In the genomic region with DNA sequence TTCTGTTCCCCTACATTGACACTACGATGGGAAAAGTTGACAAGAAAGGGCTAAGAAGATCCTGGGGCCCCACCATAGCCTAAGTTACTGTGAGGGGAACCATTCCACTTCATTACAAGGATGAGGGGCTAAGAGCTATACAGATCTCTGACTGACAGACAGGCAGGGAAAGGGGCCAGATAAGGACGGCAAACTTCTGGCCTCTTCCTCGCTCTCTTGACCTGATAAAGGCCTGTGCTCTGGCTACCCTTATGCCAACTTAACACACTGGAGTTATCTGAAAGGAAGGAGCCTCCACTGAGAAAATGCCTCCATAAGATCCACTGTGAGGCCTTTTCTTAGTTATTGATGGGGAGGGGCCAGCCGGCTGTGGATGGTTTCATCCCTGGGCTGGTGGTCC, we compare ENCODE assay signal across 23 mouse cellular contexts. TPM values are rescaled to one million over a fixed set of nuclear protein-coding genes. Genes with fewer than 3 reads are reported as not detected.
DNase-seq lines count a peak whose midpoint lies in the region; ATAC-seq and TF ChIP-seq lines count a peak whose summit lies in the region.
"Had no signal": no experiment of that assay in that cellular context is flagged by ENCODE, and none has a peak within 500 bp of the region (broad histone marks: within the 10 kb centered on the region; RNA-seq: fewer than 3 reads in every experiment).

No protein-coding gene starts in this region.

- H3K4me1 ChIP-seq in MEL (ENCODE audit: control insufficient read depth in 1 of 2, insufficient read depth in 2 of 2, low read length in 2 of 2) = peaks cover 10 to 42% of the 10 kb centered on the region in 2 experiments
- H3K4me1 ChIP-seq in liver, embryonic 11.5 days (replicated peaks; ENCODE audit: control insufficient read depth, insufficient read depth, low read length) = peaks cover 46% of the 10 kb centered on the region
- peaks cover 59% of the 10 kb centered on the region for H3K4me1 ChIP-seq in liver, postnatal 0 days (ENCODE audit: insufficient read depth)
- H3K4me1 ChIP-seq: heart, embryonic 15.5 days; hindbrain, embryonic 13.5 days; limb, embryonic 10.5 days; neural tube, embryonic 12.5 days had no signal

- no peak for TF ChIP-seq CTCF in gastrocnemius, adult 2 months (IDR thresholded peaks at IDR 0.05)
- TF ChIP-seq CTCF in MEL (IDR thresholded peaks at IDR 0.05 in 2 of 3, conservative IDR thresholded peaks at IDR 0.05 in 1 of 3; ENCODE audit: control insufficient read depth in 1 of 3, insufficient read depth in 1 of 3, low read depth in 2 of 3, low read length in 3 of 3, poor library complexity in 1 of 3, severe bottlenecking in 1 of 3) = no peak
- no peak for TF ChIP-seq CTCF in liver, postnatal 0 days (IDR thresholded peaks at IDR 0.05; ENCODE audit: low read depth)

- H3K4me2 ChIP-seq in liver, embryonic 11.5 days = peak overlapping the region; percentile 18; the same call in 1 of the 2 replicates
- peak overlapping the region; percentile 0; the same call in 1 of the 2 replicates for H3K4me2 ChIP-seq in liver, postnatal 0 days (ENCODE audit: low read depth, low read length)
- H3K4me2 ChIP-seq: heart, embryonic 15.5 days; hindbrain, embryonic 13.5 days; neural tube, embryonic 12.5 days; stomach, embryonic 15.5 days had no signal

- DNase-seq in gastrocnemius, adult 2 months = no peak
- DNase-seq in gastrocnemius, postnatal 10 days = no peak
- DNase-seq in MEL (ENCODE audit: low read depth, low spot score) = peak; percentile 32
- no peak for DNase-seq in liver, embryonic 11.5 days (ENCODE audit: low spot score)
- DNase-seq in liver, postnatal 0 days = no peak
- DNase-seq in left cerebral cortex, adult 9 months (ENCODE audit: low spot score in 2 of 2) = no peak
- DNase-seq in B cell, adult 2 months = no peak
- DNase-seq in adrenal gland, postnatal 4 days (ENCODE audit: low spot score in 2 of 2) = no peak
- DNase-seq: adrenal gland, postnatal 36 days; cerebellum, adult 18-20 months; cerebellum, postnatal 36 days; kidney, adult 2 months; lung, postnatal 14 days; midbrain, embryonic 14.5 days; right cerebral cortex, postnatal 14 days had no signal

- H3K36me3 ChIP-seq in MEL (ENCODE audit: control insufficient read depth in 1 of 2, insufficient read depth in 2 of 2, low read length in 2 of 2) = peaks cover 0 to 28% of the 10 kb centered on the region in 2 experiments; a peak in 2 of 4 replicates
- H3K36me3 ChIP-seq in liver, embryonic 11.5 days (ENCODE audit: control insufficient read depth, insufficient read depth, low read length) = no peaks in the 10 kb centered on the region
- no peaks in the 10 kb centered on the region for H3K36me3 ChIP-seq in liver, postnatal 0 days (replicated peaks; ENCODE audit: insufficient read depth, low read length)
- H3K36me3 ChIP-seq: heart, embryonic 15.5 days; hindbrain, embryonic 13.5 days; limb, embryonic 10.5 days; neural tube, embryonic 12.5 days; stomach, embryonic 15.5 days had no signal

- H3K27me3 ChIP-seq in MEL (ENCODE audit: control insufficient read depth in 1 of 2, insufficient read depth in 2 of 2, low read length in 2 of 2) = no peaks in the 10 kb centered on the region
- no peaks in the 10 kb centered on the region for H3K27me3 ChIP-seq in liver, embryonic 11.5 days (replicated peaks; ENCODE audit: control insufficient read depth, insufficient read depth, low read length)
- H3K27me3 ChIP-seq in liver, postnatal 0 days (ENCODE audit: insufficient read depth, low read length) = no peaks in the 10 kb centered on the region
- H3K27me3 ChIP-seq: heart, embryonic 15.5 days; hindbrain, embryonic 13.5 days; megakaryocyte, embryonic 14.5 days; neural tube, embryonic 12.5 days; stomach, embryonic 15.5 days had no signal

- TF ChIP-seq POLR2A in MEL (IDR thresholded peaks at IDR 0.05; ENCODE audit: control insufficient read depth in 1 of 2, insufficient read depth in 1 of 2, low read depth in 1 of 2, low read length in 2 of 2, poor library complexity in 1 of 2) = no peak

- intact Hi-C loops in gastrocnemius, adult 2 months (cut with DNase I) = no loop called here

- no peaks in the 10 kb centered on the region for H3K79me2 ChIP-seq in MEL (ENCODE audit: control insufficient read depth, insufficient read depth, low read length, poor library complexity)

- WGBS in liver, embryonic 11.5 days = 30% methylated on average over 4 of the region's 4 CpGs
- whole genome bisulfite sequencing in liver, postnatal 0 days (ENCODE audit: insufficient replicate concordance) = 50% methylated on average over 4 of the region's 4 CpGs

- H3K4me3 ChIP-seq in gastrocnemius, adult 2 months = no peak overlapping the region
- H3K4me3 ChIP-seq in MEL (ENCODE audit: control insufficient read depth in 1 of 2, insufficient read depth in 1 of 2, low read depth in 2 of 2, low read length in 2 of 2) = peak overlapping the region in 1 of 2 experiments; percentile 53; a peak in 1 of 4 replicates
- no peak overlapping the region for H3K4me3 ChIP-seq in liver, embryonic 11.5 days (ENCODE audit: low read depth, low read length)
- no peak overlapping the region for H3K4me3 ChIP-seq in liver, postnatal 0 days (ENCODE audit: low read depth, low read length)
- H3K4me3 ChIP-seq: heart, embryonic 15.5 days; hindbrain, embryonic 13.5 days; limb, embryonic 10.5 days; neural tube, embryonic 12.5 days; stomach, embryonic 15.5 days had no signal

- 0 out of 4 replicates have a peak, but pooled peaks of 1 of the 2 experiments have one; percentile 2 for TF ChIP-seq EP300 in MEL (IDR thresholded peaks at IDR 0.05; ENCODE audit: low read depth in 1 of 2, low read length in 2 of 2)
- TF ChIP-seq EP300 in liver, postnatal 0 days (IDR thresholded peaks at IDR 0.05; ENCODE audit: low read depth) = peak; percentile 59; the same call in 1 of the 2 replicates

- no peaks in the 10 kb centered on the region for H3K9me3 ChIP-seq in MEL (replicated peaks; ENCODE audit: insufficient read depth, low read length)
- no peaks in the 10 kb centered on the region for H3K9me3 ChIP-seq in liver, embryonic 11.5 days (ENCODE audit: control insufficient read depth, low read length)
- H3K9me3 ChIP-seq in liver, postnatal 0 days (ENCODE audit: low read length) = no peaks in the 10 kb centered on the region
- H3K9me3 ChIP-seq: heart, embryonic 15.5 days; hindbrain, embryonic 13.5 days; limb, embryonic 10.5 days; neural tube, embryonic 12.5 days; stomach, embryonic 15.5 days had no signal

- ATAC-seq in liver, embryonic 11.5 days (replicated peaks; ENCODE audit: low FRiP score) = peak; percentile 86
- ATAC-seq in liver, postnatal 0 days = 0 out of 2 replicates have a peak, but pooled peaks have one; percentile 14
- ATAC-seq: forebrain, embryonic 16.5 days had no signal

- peak overlapping the region; percentile 50; the same call in 1 of the 2 replicates for H3K27ac ChIP-seq in gastrocnemius, adult 2 months
- peak overlapping the region; percentile 15 for H3K27ac ChIP-seq in MEL (ENCODE audit: control insufficient read depth, low read depth, low read length)
- H3K27ac ChIP-seq in liver, embryonic 11.5 days (ENCODE audit: low read depth, low read length) = peak overlapping the region; percentile 76
- peak overlapping the region; percentile 79 for H3K27ac ChIP-seq in liver, postnatal 0 days (ENCODE audit: low read depth)
- H3K27ac ChIP-seq: heart, embryonic 15.5 days; hindbrain, embryonic 13.5 days; kidney, postnatal 0 days; limb, embryonic 10.5 days; neural tube, embryonic 12.5 days had no signal

- TF ChIP-seq RAD21 in MEL (IDR thresholded peaks at IDR 0.05; ENCODE audit: low read depth, low read length) = no peak

- H3K9ac ChIP-seq in MEL (ENCODE audit: control insufficient read depth, low read depth, low read length, poor library complexity, severe bottlenecking) = peak overlapping the region; percentile 59
- H3K9ac ChIP-seq in liver, embryonic 11.5 days (ENCODE audit: low read depth, low read length) = no peak overlapping the region
- peak overlapping the region; percentile 36; the same call in 1 of the 2 replicates for H3K9ac ChIP-seq in liver, postnatal 0 days (replicated peaks)
- H3K9ac ChIP-seq: heart, embryonic 15.5 days; hindbrain, embryonic 13.5 days; neural tube, embryonic 12.5 days; stomach, embryonic 15.5 days had no signal

TF ChIP-seq in MEL, 35 proteins besides CTCF, POLR2A, EP300 and RAD21:
- TF ChIP-seq MYC (IDR thresholded peaks at IDR 0.05; ENCODE audit: low read depth, low read length) = no peak
- TF ChIP-seq MXI1 (IDR thresholded peaks at IDR 0.05; ENCODE audit: low read depth, low read length) = no peak
- TF ChIP-seq GATA1 (IDR thresholded peaks at IDR 0.05; ENCODE audit: low read depth, low read length) = peak; percentile 34; the same call in 1 of the 2 replicates
- TF ChIP-seq MAZ (IDR thresholded peaks at IDR 0.05; ENCODE audit: low read depth, low read length) = no peak
- peak; percentile 26 for TF ChIP-seq TAL1 (IDR thresholded peaks at IDR 0.05; ENCODE audit: low read length)
- TF ChIP-seq CHD2 (IDR thresholded peaks at IDR 0.05; ENCODE audit: low read length) = no peak
- TF ChIP-seq USF1 (IDR thresholded peaks at IDR 0.05; ENCODE audit: low read depth, low read length) = no peak
- no peak for TF ChIP-seq ELF1 (IDR thresholded peaks at IDR 0.05; ENCODE audit: low read depth, low read length)
- no peak for TF ChIP-seq MAX (IDR thresholded peaks at IDR 0.05; ENCODE audit: low read length)
- no peak for TF ChIP-seq NRF1 (IDR thresholded peaks at IDR 0.05; ENCODE audit: insufficient read depth, low read depth, low read length, poor library complexity, severe bottlenecking)
- TF ChIP-seq UBTF (IDR thresholded peaks at IDR 0.05; ENCODE audit: borderline replicate concordance, insufficient read depth, low read depth, low read length) = 0 out of 2 replicates have a peak, but pooled peaks have one; percentile 1
- TF ChIP-seq E2F4 (IDR thresholded peaks at IDR 0.05; ENCODE audit: borderline replicate concordance, low read depth, low read length) = no peak
- TF ChIP-seq POLR2AphosphoS2 (IDR thresholded peaks at IDR 0.05; ENCODE audit: low read length) = no peak
- TF ChIP-seq GABPA (IDR thresholded peaks at IDR 0.05; ENCODE audit: low read depth, low read length) = no peak
- TF ChIP-seq TCF12 (IDR thresholded peaks at IDR 0.05; ENCODE audit: low read depth, low read length) = peak; percentile 12; the same call in 1 of the 2 replicates
- no peak for TF ChIP-seq SMC3 (IDR thresholded peaks at IDR 0.05; ENCODE audit: low read depth, low read length)
- TF ChIP-seq ZC3H11A (IDR thresholded peaks at IDR 0.05; ENCODE audit: low read depth, low read length) = no peak

RNA-seq across cellular contexts. Expression of a gene that starts 39.0 kb away (rescaled TPM):
- 10 to 100 TPM; 72.2 to 74.6 TPM for total RNA-seq in gastrocnemius, adult 2 months (2021)
- total RNA-seq in gastrocnemius, postnatal 10 days (2021) = 10 to 100 TPM; 41.1 to 45.0 TPM
- 30.9 and 35.4 TPM in 2 replicates for total RNA-seq in MEL (2012; rRNA removed)
- polyA plus RNA-seq in MEL (2012; ENCODE audit: insufficient read depth in 1 of 2, insufficient read length in 2 of 2, low read depth in 1 of 2, low replicate concordance in 2 of 2, missing spikeins in 1 of 2) = 10 to 100 TPM in 1 of 2 experiments, not detected in 1; 56.1 TPM
- polyA plus RNA-seq in liver, embryonic 11.5 days (2014; fragmentation: Nextera tagmentation; extraction: Ambion mirVana) = 58.7 and 63.6 TPM in 2 replicates
- polyA plus RNA-seq in liver, postnatal 0 days (2015; fragmentation: Nextera tagmentation; extraction: Ambion mirVana) = 25.8 and 28.0 TPM in 2 replicates
- 10 to 100 TPM; 56.4 to 57.1 TPM for total RNA-seq in adrenal gland, postnatal 4 days (2021)

Comparison
In these comparisons a context has a peak if more than half of its experiments do, and no peak if none do; other contexts are left out.
1. H3K27ac ChIP-seq: peak in every context shown above with its lines; median percentile 79 in liver, postnatal 0 days; 76 in liver, embryonic 11.5 days; 50 in gastrocnemius, adult 2 months; 15 in MEL.